ENCODE assay signal across 12 mouse cellular contexts in genomic region chr15:100664813-100665274, GRCm38 (mm10). TPM values are rescaled to one million over a fixed set of nuclear protein-coding genes. Genes with fewer than 3 reads are reported as not detected.
A peak's percentile ranks its signal among the peaks of the same experiment; 100 is the strongest.
DNase-seq lines count a peak whose midpoint lies in the region; ATAC-seq lines count a peak whose summit lies in the region.
"Had no signal": no experiment of that assay in that cellular context is flagged by ENCODE, and none has a peak within 500 bp of the region (broad histone marks: within the 10 kb centered on the region; RNA-seq: fewer than 3 reads in every experiment).

No protein-coding gene starts in this region.

- H3K9me3 ChIP-seq in intestine, embryonic 16.5 days (ENCODE audit: control insufficient read depth, low read length): no peaks in the 10 kb centered on the region
- no peaks in the 10 kb centered on the region for H3K9me3 ChIP-seq in intestine, embryonic 15.5 days
- H3K9me3 ChIP-seq in liver, embryonic 13.5 days (replicated peaks): no peaks in the 10 kb centered on the region
- H3K9me3 ChIP-seq: limb, embryonic 15.5 days had no signal

- ATAC-seq in intestine, embryonic 16.5 days: no peak
- no peak for ATAC-seq in intestine, embryonic 15.5 days
- ATAC-seq in liver, embryonic 13.5 days (ENCODE audit: low read depth): no peak
- peak; percentile 76 for ATAC-seq in neutrophil, adult 5-6 weeks (ENCODE audit: extremely low read depth, insufficient number of reproducible peaks, low FRiP score, poor library complexity, severe bottlenecking)

- H3K4me2 ChIP-seq in intestine, embryonic 16.5 days (ENCODE audit: low read depth, low read length): no peak overlapping the region
- no peak overlapping the region for H3K4me2 ChIP-seq in intestine, embryonic 15.5 days (replicated peaks)
- H3K4me2 ChIP-seq in liver, embryonic 13.5 days: peak overlapping the region; percentile 74; the same call in 1 of the 2 replicates
- H3K4me2 ChIP-seq: limb, embryonic 15.5 days had no signal

- H3K9ac ChIP-seq in intestine, embryonic 16.5 days (ENCODE audit: low read depth, low read length): no peak overlapping the region
- H3K9ac ChIP-seq in intestine, embryonic 15.5 days: no peak overlapping the region
- H3K9ac ChIP-seq in liver, embryonic 13.5 days: no peak overlapping the region
- H3K9ac ChIP-seq: limb, embryonic 15.5 days had no signal

- H3K27me3 ChIP-seq in intestine, embryonic 16.5 days (replicated peaks; ENCODE audit: control insufficient read depth, insufficient read depth, low read length): no peaks in the 10 kb centered on the region
- no peaks in the 10 kb centered on the region for H3K27me3 ChIP-seq in intestine, embryonic 15.5 days (replicated peaks)
- H3K27me3 ChIP-seq in liver, embryonic 13.5 days: no peaks in the 10 kb centered on the region

- no peak for DNase-seq in liver, embryonic 13.5 days
- DNase-seq in thymus, postnatal 36 days: peak; percentile 69 to 79
- no peak for DNase-seq in frontal cortex, postnatal 25 days (ENCODE audit: low spot score in 2 of 2)
- DNase-seq in cerebellum, postnatal 4 days (ENCODE audit: low spot score in 2 of 2): no peak
- no peak for DNase-seq in kidney, adult 8-10 months
- DNase-seq: cerebellum, postnatal 14 days; gastrocnemius, postnatal 14 days had no signal

- peak overlapping the region; percentile 89; the same call in 1 of the 2 replicates for H3K27ac ChIP-seq in intestine, embryonic 16.5 days (ENCODE audit: low read length)
- no peak overlapping the region for H3K27ac ChIP-seq in intestine, embryonic 15.5 days
- no peak overlapping the region for H3K27ac ChIP-seq in liver, embryonic 13.5 days
- H3K27ac ChIP-seq: limb, embryonic 15.5 days had no signal

- WGBS in intestine, embryonic 16.5 days: 62% methylated on average over 9 of the region's 9 CpGs
- WGBS in intestine, embryonic 15.5 days: 70% methylated on average over 9 of the region's 9 CpGs
- WGBS in liver, embryonic 13.5 days (ENCODE audit: insufficient replicate concordance): 30% methylated on average over 9 of the region's 9 CpGs

- no peak overlapping the region for H3K4me3 ChIP-seq in intestine, embryonic 16.5 days (ENCODE audit: low read length)
- no peak overlapping the region for H3K4me3 ChIP-seq in intestine, embryonic 15.5 days (replicated peaks)
- no peak overlapping the region for H3K4me3 ChIP-seq in liver, embryonic 13.5 days (replicated peaks)
- H3K4me3 ChIP-seq: erythroblast, embryonic 14.5 days; limb, embryonic 15.5 days had no signal

- no peaks in the 10 kb centered on the region for H3K36me3 ChIP-seq in intestine, embryonic 16.5 days (ENCODE audit: control insufficient read depth, insufficient read depth, low read length)
- H3K36me3 ChIP-seq in intestine, embryonic 15.5 days: no peaks in the 10 kb centered on the region
- no peaks in the 10 kb centered on the region for H3K36me3 ChIP-seq in liver, embryonic 13.5 days
- H3K36me3 ChIP-seq: limb, embryonic 15.5 days had no signal

- H3K4me1 ChIP-seq in intestine, embryonic 16.5 days (ENCODE audit: control insufficient read depth, insufficient read depth, low read length): peaks cover 35% of the 10 kb centered on the region
- peaks cover 22% of the 10 kb centered on the region; the same call in 1 of the 2 replicates for H3K4me1 ChIP-seq in intestine, embryonic 15.5 days (replicated peaks)
- peaks cover 73% of the 10 kb centered on the region for H3K4me1 ChIP-seq in liver, embryonic 13.5 days (replicated peaks)

RNA-seq across cellular contexts. Expression of gene Bin2, which starts 4.5 kb away (rescaled TPM):
- 8.0 and 9.2 TPM in 2 replicates for polyA plus RNA-seq in intestine, embryonic 16.5 days (2015; fragmentation: Nextera tagmentation; extraction: Ambion mirVana)
- 6.7 and 7.2 TPM in 2 replicates for polyA plus RNA-seq in intestine, embryonic 15.5 days (2015; fragmentation: Nextera tagmentation; extraction: Ambion mirVana)
- polyA plus RNA-seq in liver, embryonic 13.5 days (2015; fragmentation: Nextera tagmentation; extraction: Ambion mirVana): 19.7 and 25.7 TPM in 2 replicates
- 473 and 506 TPM in 2 replicates for total RNA-seq in neutrophil, adult 5-6 weeks (2017)

RNA-seq across cellular contexts. Expression of gene Cela1, which starts 22.9 kb away (rescaled TPM):
- polyA plus RNA-seq in intestine, embryonic 16.5 days (2015; fragmentation: Nextera tagmentation; extraction: Ambion mirVana): 180 and 240 TPM in 2 replicates
- 104 and 271 TPM in 2 replicates for polyA plus RNA-seq in intestine, embryonic 15.5 days (2015; fragmentation: Nextera tagmentation; extraction: Ambion mirVana)
- 8.2 and 11.8 TPM in 2 replicates for polyA plus RNA-seq in liver, embryonic 13.5 days (2015; fragmentation: Nextera tagmentation; extraction: Ambion mirVana)
- 2.8 TPM in 1 of 2 replicates, not detected in the other for total RNA-seq in neutrophil, adult 5-6 weeks (2017)
- total RNA-seq: gastrocnemius, postnatal 14 days had no signal

RNA-seq across cellular contexts. Expression of gene Smagp, which starts 28.1 kb away (rescaled TPM):
- polyA plus RNA-seq in intestine, embryonic 16.5 days (2015; fragmentation: Nextera tagmentation; extraction: Ambion mirVana): 47.9 and 51.3 TPM in 2 replicates
- polyA plus RNA-seq in intestine, embryonic 15.5 days (2015; fragmentation: Nextera tagmentation; extraction: Ambion mirVana): 37.7 and 41.2 TPM in 2 replicates
- polyA plus RNA-seq in liver, embryonic 13.5 days (2015; fragmentation: Nextera tagmentation; extraction: Ambion mirVana): 7.7 and 7.9 TPM in 2 replicates
- 6.1 and 9.2 TPM in 2 replicates for total RNA-seq in neutrophil, adult 5-6 weeks (2017)

RNA-seq across cellular contexts. Expression of gene Dazap2, which starts 49.7 kb away (rescaled TPM):
- 301 and 320 TPM in 2 replicates for polyA plus RNA-seq in intestine, embryonic 16.5 days (2015; fragmentation: Nextera tagmentation; extraction: Ambion mirVana)
- 245 and 263 TPM in 2 replicates for polyA plus RNA-seq in intestine, embryonic 15.5 days (2015; fragmentation: Nextera tagmentation; extraction: Ambion mirVana)
- polyA plus RNA-seq in liver, embryonic 13.5 days (2015; fragmentation: Nextera tagmentation; extraction: Ambion mirVana): 141 and 173 TPM in 2 replicates
- 376 and 417 TPM in 2 replicates for total RNA-seq in neutrophil, adult 5-6 weeks (2017)

Comparison
In these comparisons a context has a peak if more than half of its experiments do, and no peak if none do; other contexts are left out.
1. DNase-seq: peak in thymus, postnatal 36 days (2 of 2); none in liver, embryonic 13.5 days (single experiment), frontal cortex, postnatal 25 days (0 of 2), cerebellum, postnatal 4 days (0 of 2) and kidney, adult 8-10 months (0 of 2).